ENCODE assay signal across 26 mouse cellular contexts in the genomic region with DNA sequence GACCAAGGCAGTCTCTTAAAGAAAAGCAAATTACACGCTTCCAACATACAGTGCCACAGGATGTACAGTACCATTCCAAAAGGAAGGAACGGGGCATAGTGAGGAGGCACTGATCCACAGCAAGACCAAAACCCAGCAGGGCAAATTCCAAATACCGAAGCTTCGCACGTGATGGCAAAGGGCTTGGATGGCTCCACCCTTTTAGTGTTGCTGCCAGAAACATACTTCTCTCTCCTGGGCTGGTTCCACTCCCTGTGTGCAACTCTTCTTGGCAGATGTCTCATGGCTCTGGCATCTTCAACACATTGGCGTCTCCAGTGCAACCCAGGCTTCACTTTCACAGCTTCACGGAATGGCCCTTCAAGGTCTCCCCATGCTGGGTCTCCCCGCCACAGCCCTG. TPM values are rescaled to one million over a fixed set of nuclear protein-coding genes. Genes with fewer than 3 reads are reported as not detected.
A peak's percentile ranks its signal among the peaks of the same experiment; 100 is the strongest.
DNase-seq lines count a peak whose midpoint lies in the region; ATAC-seq and TF ChIP-seq lines count a peak whose summit lies in the region.
"Had no signal": no experiment of that assay in that cellular context is flagged by ENCODE, and none has a peak within 500 bp of the region (broad histone marks: within the 10 kb centered on the region; RNA-seq: fewer than 3 reads in every experiment).

No protein-coding gene starts in this region.

- 72% methylated on average over 8 of the region's 8 CpGs for WGBS in heart, embryonic 16.5 days
- 67% methylated on average over 8 of the region's 8 CpGs for WGBS in kidney, adult 2 months
- 93% methylated on average over 8 of the region's 8 CpGs for WGBS in kidney, embryonic 16.5 days

- intact Hi-C loops in heart, postnatal 36 days (cut with DNase I) = no loop called here

- no peak overlapping the region for H3K4me3 ChIP-seq in heart, embryonic 16.5 days (ENCODE audit: low read length)
- H3K4me3 ChIP-seq in kidney, adult 2 months (ENCODE audit: insufficient read depth, low read depth, low read length) = no peak overlapping the region
- no peak overlapping the region for H3K4me3 ChIP-seq in kidney, embryonic 16.5 days (ENCODE audit: low read length)
- H3K4me3 ChIP-seq: erythroblast, embryonic 14.5 days; heart, embryonic 13.5 days; hindbrain, embryonic 13.5 days; midbrain, embryonic 13.5 days; neural tube, embryonic 13.5 days had no signal

- no peak for TF ChIP-seq POLR2A in kidney, adult 2 months (IDR thresholded peaks at IDR 0.05; ENCODE audit: low read depth, low read length)

- no peak for DNase-seq in heart, postnatal 36 days
- peak; percentile 93 for DNase-seq in kidney, adult 2 months
- peak; percentile 42 for DNase-seq in adipocyte (ENCODE audit: low spot score)
- peak; percentile 73 to 82 for DNase-seq in kidney, postnatal 25 days
- no peak for DNase-seq in retina, postnatal 1 day
- DNase-seq: adrenal gland, postnatal 25 days; B cell, adult 2 months; cerebellum, adult 2 months; cerebellum, postnatal 14 days; gastrocnemius, postnatal 10 days; heart, postnatal 4 days; left cerebral cortex, postnatal 4 days; lung, adult 2 months; lung, postnatal 10 days; thymus, postnatal 4 days had no signal

- H3K27me3 ChIP-seq in heart, embryonic 16.5 days (ENCODE audit: control insufficient read depth, insufficient read depth, low read length) = no peaks in the 10 kb centered on the region
- H3K27me3 ChIP-seq in kidney, adult 2 months (replicated peaks; ENCODE audit: control insufficient read depth, insufficient read depth, low read length) = no peaks in the 10 kb centered on the region
- H3K27me3 ChIP-seq in kidney, embryonic 16.5 days (ENCODE audit: insufficient read depth, low read length) = no peaks in the 10 kb centered on the region
- H3K27me3 ChIP-seq: heart, embryonic 13.5 days; hindbrain, embryonic 13.5 days; midbrain, embryonic 13.5 days; neural tube, embryonic 13.5 days had no signal

- peaks cover 40% of the 10 kb centered on the region for H3K36me3 ChIP-seq in heart, embryonic 16.5 days (ENCODE audit: control insufficient read depth, insufficient read depth)
- peaks cover 1% of the 10 kb centered on the region for H3K36me3 ChIP-seq in kidney, adult 2 months (ENCODE audit: control insufficient read depth, insufficient read depth, low read length)
- H3K36me3 ChIP-seq in kidney, embryonic 16.5 days (ENCODE audit: insufficient read depth, low read length) = peaks cover 67% of the 10 kb centered on the region

- peak overlapping the region; percentile 18; the same call in 1 of the 2 replicates for H3K27ac ChIP-seq in heart, embryonic 16.5 days (ENCODE audit: low read length)
- no peak overlapping the region; the same call in 1 of the 2 replicates for H3K27ac ChIP-seq in kidney, adult 2 months (ENCODE audit: insufficient read depth, low read depth, low read length)
- H3K27ac ChIP-seq in kidney, embryonic 16.5 days (ENCODE audit: low read length) = no peak overlapping the region
- H3K27ac ChIP-seq: heart, embryonic 13.5 days; hindbrain, embryonic 13.5 days; kidney, postnatal 0 days; liver, embryonic 14.5 days; macrophage; midbrain, embryonic 13.5 days; neural tube, embryonic 13.5 days had no signal

- H3K9me3 ChIP-seq in heart, embryonic 16.5 days (replicated peaks; ENCODE audit: control insufficient read depth, low read length) = no peaks in the 10 kb centered on the region
- no peaks in the 10 kb centered on the region for H3K9me3 ChIP-seq in kidney, embryonic 16.5 days (ENCODE audit: low read length)
- H3K9me3 ChIP-seq: hindbrain, embryonic 13.5 days; midbrain, embryonic 13.5 days; neural tube, embryonic 13.5 days had no signal

- H3K4me2 ChIP-seq in heart, embryonic 16.5 days (ENCODE audit: low read depth, low read length) = no peak overlapping the region
- H3K4me2 ChIP-seq in kidney, embryonic 16.5 days (replicated peaks; ENCODE audit: low read depth, low read length) = no peak overlapping the region
- H3K4me2 ChIP-seq: heart, embryonic 13.5 days; hindbrain, embryonic 13.5 days; midbrain, embryonic 13.5 days; neural tube, embryonic 13.5 days had no signal

- no peak overlapping the region for H3K9ac ChIP-seq in heart, embryonic 16.5 days (ENCODE audit: low read length)
- H3K9ac ChIP-seq in kidney, embryonic 16.5 days (replicated peaks; ENCODE audit: low read length) = no peak overlapping the region
- H3K9ac ChIP-seq: heart, embryonic 13.5 days; hindbrain, embryonic 13.5 days; liver, embryonic 14.5 days; midbrain, embryonic 13.5 days; neural tube, embryonic 13.5 days had no signal

- ATAC-seq in heart, embryonic 16.5 days (replicated peaks; ENCODE audit: extremely low read depth, insufficient read depth, low FRiP score) = peak; percentile 44; the same call in 1 of the 2 replicates
- ATAC-seq in kidney, embryonic 16.5 days (ENCODE audit: low FRiP score, low TSS enrichment) = no peak
- ATAC-seq: forebrain, embryonic 16.5 days; midbrain, embryonic 13.5 days had no signal

- TF ChIP-seq CTCF in kidney, adult 2 months (conservative IDR thresholded peaks at IDR 0.05; ENCODE audit: insufficient read depth, insufficient read length, low read depth, low read length) = no peak

- peaks cover 7% of the 10 kb centered on the region; the same call in 1 of the 2 replicates for H3K4me1 ChIP-seq in heart, embryonic 16.5 days (ENCODE audit: control insufficient read depth, insufficient read depth, low read length)
- H3K4me1 ChIP-seq in kidney, adult 2 months (ENCODE audit: control insufficient read depth, insufficient read depth, low read length) = peaks cover 5% of the 10 kb centered on the region; the same call in 1 of the 2 replicates
- H3K4me1 ChIP-seq in kidney, embryonic 16.5 days (ENCODE audit: insufficient read depth, low read length) = no peaks in the 10 kb centered on the region
- H3K4me1 ChIP-seq: hindbrain, embryonic 13.5 days; midbrain, embryonic 13.5 days; neural tube, embryonic 13.5 days had no signal

RNA-seq across cellular contexts. Expression of a gene that starts 18.9 kb away (rescaled TPM):
- 24.5 and 24.8 TPM in 2 replicates for polyA plus RNA-seq in heart, embryonic 16.5 days (2015; fragmentation: Nextera tagmentation; extraction: Ambion mirVana)
- 10 to 100 TPM; 17.6 to 19.9 TPM for total RNA-seq in heart, postnatal 36 days (2021)
- 4.0 and 5.0 TPM in 2 replicates for polyA plus RNA-seq in kidney, adult 2 months (2012; rRNA removed)
- polyA plus RNA-seq in kidney, embryonic 16.5 days (2015; fragmentation: Nextera tagmentation; extraction: Ambion mirVana) = 36.4 and 36.8 TPM in 2 replicates

RNA-seq across cellular contexts. Expression of a gene that starts 19.0 kb away (rescaled TPM):
- polyA plus RNA-seq in heart, embryonic 16.5 days (2015; fragmentation: Nextera tagmentation; extraction: Ambion mirVana) = 7.2 and 7.3 TPM in 2 replicates
- 10 to 100 TPM; 14.9 to 15.3 TPM for total RNA-seq in heart, postnatal 36 days (2021)
- polyA plus RNA-seq in kidney, adult 2 months (2012; rRNA removed) = 33.4 and 35.1 TPM in 2 replicates
- 10.8 and 13.1 TPM in 2 replicates for polyA plus RNA-seq in kidney, embryonic 16.5 days (2015; fragmentation: Nextera tagmentation; extraction: Ambion mirVana)

Comparison
In these comparisons a context has a peak if more than half of its experiments do, and no peak if none do; other contexts are left out.
1. DNase-seq: peak in kidney, adult 2 months (single experiment), adipocyte (single experiment) and kidney, postnatal 25 days (2 of 2); none in heart, postnatal 36 days (0 of 2) and retina, postnatal 1 day (single experiment).